ENCODE assay signal across 10 mouse cellular contexts in the genomic region with DNA sequence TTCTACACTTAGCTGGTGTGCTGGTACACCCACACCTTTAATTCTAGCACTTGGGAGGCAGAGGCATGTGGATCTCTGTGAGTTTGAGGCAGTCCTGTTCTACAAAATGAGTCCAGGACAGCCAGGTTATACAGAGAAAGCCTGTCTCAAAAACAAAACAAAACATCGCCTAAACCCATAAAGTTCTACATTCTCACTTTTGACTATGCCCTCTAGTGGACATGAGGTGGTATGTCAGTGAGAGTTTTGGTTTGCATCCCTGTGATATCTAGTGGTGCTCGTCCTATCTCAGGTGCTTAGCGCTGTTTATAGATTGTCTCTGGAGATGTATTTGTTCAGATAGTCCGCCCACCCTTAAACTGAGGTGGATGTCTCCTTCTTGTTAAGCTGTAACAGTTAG. TPM values are rescaled to one million over a fixed set of nuclear protein-coding genes. Genes with fewer than 3 reads are reported as not detected.
DNase-seq lines count a peak whose midpoint lies in the region; ATAC-seq and TF ChIP-seq lines count a peak whose summit lies in the region.
"Had no signal": no experiment of that assay in that cellular context is flagged by ENCODE, and none has a peak within 500 bp of the region (broad histone marks: within the 10 kb centered on the region; RNA-seq: fewer than 3 reads in every experiment).

No protein-coding gene starts in this region.

- no peak; the same call in 1 of the 2 replicates for ATAC-seq in cerebellum, adult (ENCODE audit: insufficient number of reproducible peaks, low FRiP score, low TSS enrichment)
- ATAC-seq in limb, embryonic 11.5 days (ENCODE audit: insufficient number of reproducible peaks, low FRiP score, low TSS enrichment, low read depth) = no peak

- peak; percentile 51 to 52 for DNase-seq in cerebellum, adult 18-20 months
- DNase-seq in limb, embryonic 11.5 days (ENCODE audit: low spot score) = peak; percentile 23
- DNase-seq in limb, embryonic 10.5 days (ENCODE audit: low spot score) = no peak
- DNase-seq in ES-E14 (ENCODE audit: low read depth, low spot score) = peak; percentile 30
- peak; percentile 59 for DNase-seq in embryo, embryonic 11 days
- peak; percentile 56 for DNase-seq in retina, postnatal 1 day
- DNase-seq in heart, postnatal 25 days (ENCODE audit: low spot score) = no peak

- in situ Hi-C loops in ES-E14 (cut with MboI; ENCODE audit: low sequenced_read_pairs in 2 of 2, unreplicated experiment in 2 of 2) = no loop called here

- no peaks in the 10 kb centered on the region for H3K36me3 ChIP-seq in limb, embryonic 11.5 days (ENCODE audit: control insufficient read depth, insufficient read depth, low read length)
- 0 out of 2 replicates have a peak, but pooled peaks cover 4% of the 10 kb centered on the region for H3K36me3 ChIP-seq in limb, embryonic 10.5 days
- H3K36me3 ChIP-seq in ES-E14 (ENCODE audit: control insufficient read depth, insufficient read depth, low read length, poor library complexity, severe bottlenecking) = peaks cover 8% of the 10 kb centered on the region; the same call in 1 of the 2 replicates
- H3K36me3 ChIP-seq: heart, embryonic 13.5 days had no signal

- no peaks in the 10 kb centered on the region for H3K9me3 ChIP-seq in limb, embryonic 11.5 days (ENCODE audit: control insufficient read depth, low read length)
- no peaks in the 10 kb centered on the region for H3K9me3 ChIP-seq in limb, embryonic 10.5 days (replicated peaks)
- no peaks in the 10 kb centered on the region for H3K9me3 ChIP-seq in ES-E14 (ENCODE audit: control insufficient read depth, insufficient read depth, low read depth, low read length)
- H3K9me3 ChIP-seq: heart, embryonic 13.5 days had no signal

- intact Hi-C loops in heart, postnatal 25 days (cut with DNase I) = loop anchor here (2.0 kb wide), 1 partner anchor 26 kb away; no protein-coding TSS in a partner anchor

- WGBS in limb, embryonic 11.5 days = 22% methylated on average over 4 of the region's 4 CpGs
- WGBS in limb, embryonic 10.5 days = 39% methylated on average over 4 of the region's 4 CpGs

- H3K27ac ChIP-seq in limb, embryonic 11.5 days (replicated peaks; ENCODE audit: low read depth, low read length) = no peak overlapping the region
- no peak overlapping the region for H3K27ac ChIP-seq in limb, embryonic 10.5 days
- H3K27ac ChIP-seq in ES-E14 (ENCODE audit: insufficient read depth, low read depth, low read length, poor library complexity, severe bottlenecking) = no peak overlapping the region
- H3K27ac ChIP-seq: heart, embryonic 13.5 days; macrophage had no signal

- H3K27me3 ChIP-seq in limb, embryonic 11.5 days (ENCODE audit: control insufficient read depth, insufficient read depth, low read length) = no peaks in the 10 kb centered on the region
- H3K27me3 ChIP-seq in limb, embryonic 10.5 days (ENCODE audit: low read depth, poor library complexity, severe bottlenecking) = peaks cover 14% of the 10 kb centered on the region

- H3K9ac ChIP-seq in limb, embryonic 11.5 days (ENCODE audit: low read length) = no peak overlapping the region
- H3K9ac ChIP-seq in ES-E14 (ENCODE audit: insufficient read depth, low read depth, low read length, poor library complexity, severe bottlenecking) = no peak overlapping the region
- H3K9ac ChIP-seq: heart, embryonic 13.5 days had no signal

- no peak overlapping the region for H3K4me3 ChIP-seq in limb, embryonic 11.5 days (ENCODE audit: low read depth, low read length)
- H3K4me3 ChIP-seq in limb, embryonic 10.5 days = no peak overlapping the region
- H3K4me3 ChIP-seq in ES-E14 (ENCODE audit: insufficient read depth in 1 of 2, low read depth in 1 of 2, low read length in 2 of 2, poor library complexity in 1 of 2, severe bottlenecking in 1 of 2) = no peak overlapping the region
- H3K4me3 ChIP-seq: heart, embryonic 13.5 days had no signal

- H3K4me2 ChIP-seq in limb, embryonic 11.5 days (ENCODE audit: low read depth, severe bottlenecking) = no peak overlapping the region
- H3K4me2 ChIP-seq: heart, embryonic 13.5 days had no signal

- H3K4me1 ChIP-seq in limb, embryonic 11.5 days (ENCODE audit: control insufficient read depth, insufficient read depth, low read length) = peaks cover 2% of the 10 kb centered on the region
- H3K4me1 ChIP-seq in limb, embryonic 10.5 days = peaks cover 6% of the 10 kb centered on the region
- peaks cover 0 to 3% of the 10 kb centered on the region in 2 experiments; a peak in 1 of 4 replicates for H3K4me1 ChIP-seq in ES-E14 (ENCODE audit: control insufficient read depth in 2 of 2, insufficient read depth in 2 of 2, low read length in 2 of 2, poor library complexity in 1 of 2)
- H3K4me1 ChIP-seq: heart, embryonic 13.5 days had no signal

TF ChIP-seq in ES-E14, 5 proteins besides CTCF, POLR2A, EP300 and RAD21:
- no peak for TF ChIP-seq ZNF384 (IDR thresholded peaks at IDR 0.05; ENCODE audit: low read depth, low read length)
- TF ChIP-seq CHD2 (IDR thresholded peaks at IDR 0.05; ENCODE audit: low read depth, low read length) = no peak
- TF ChIP-seq HCFC1 (IDR thresholded peaks at IDR 0.05; ENCODE audit: borderline replicate concordance, insufficient read depth, low read length) = no peak
- no peak for TF ChIP-seq MAFK (IDR thresholded peaks at IDR 0.05; ENCODE audit: insufficient read depth, low read depth, low read length)
- no peak for TF ChIP-seq ZC3H11A (IDR thresholded peaks at IDR 0.05; ENCODE audit: borderline replicate concordance, low read depth, low read length)

RNA-seq across cellular contexts. Expression of gene Mpzl3, which starts 6.5 kb away (rescaled TPM):
- 2.3 and 2.6 TPM in 2 replicates for polyA plus RNA-seq in limb, embryonic 11.5 days (2014; fragmentation: Nextera tagmentation; extraction: Ambion mirVana)
- polyA plus RNA-seq in limb, embryonic 10.5 days (2016; fragmentation: Nextera tagmentation; extraction: Ambion mirVana) = 4.2 and 4.6 TPM in 2 replicates
- total RNA-seq in ES-E14 (2012; rRNA removed) = 5.0 and 5.2 TPM in 2 replicates
- 1 to 10 TPM; 1.5 to 2.6 TPM for total RNA-seq in heart, postnatal 25 days (2021)

RNA-seq across cellular contexts. Expression of gene Mpzl2, which starts 8.9 kb away (rescaled TPM):
- 11.6 and 14.1 TPM in 2 replicates for polyA plus RNA-seq in limb, embryonic 11.5 days (2014; fragmentation: Nextera tagmentation; extraction: Ambion mirVana)
- 12.7 and 13.6 TPM in 2 replicates for polyA plus RNA-seq in limb, embryonic 10.5 days (2016; fragmentation: Nextera tagmentation; extraction: Ambion mirVana)
- 13.3 and 18.9 TPM in 2 replicates for total RNA-seq in ES-E14 (2012; rRNA removed)
- 1 to 10 TPM in 1 of 2 experiments, under 1 TPM in 1; 0.81 to 1.0 TPM for total RNA-seq in heart, postnatal 25 days (2021)
- polyA plus RNA-seq: macrophage had no signal

RNA-seq across cellular contexts. Expression of gene Jaml, which starts 30.5 kb away (rescaled TPM):
- 2.1 and 2.6 TPM in 2 replicates for polyA plus RNA-seq in limb, embryonic 11.5 days (2014; fragmentation: Nextera tagmentation; extraction: Ambion mirVana)
- 6.3 and 12.2 TPM in 2 replicates for polyA plus RNA-seq in limb, embryonic 10.5 days (2016; fragmentation: Nextera tagmentation; extraction: Ambion mirVana)
- total RNA-seq in ES-E14 (2012; rRNA removed) = 0.16 and 0.40 TPM in 2 replicates
- total RNA-seq in heart, postnatal 25 days (2021) = under 1 TPM; 0.26 to 0.84 TPM

RNA-seq across cellular contexts. Expression of gene Cd3e, which starts 39.1 kb away (rescaled TPM):
- polyA plus RNA-seq in limb, embryonic 11.5 days (2014; fragmentation: Nextera tagmentation; extraction: Ambion mirVana) = not detected in 2 replicates
- polyA plus RNA-seq in limb, embryonic 10.5 days (2016; fragmentation: Nextera tagmentation; extraction: Ambion mirVana) = not detected in 2 replicates
- total RNA-seq in ES-E14 (2012; rRNA removed) = 3.2 and 4.0 TPM in 2 replicates
- under 1 TPM; 0.36 to 0.57 TPM for total RNA-seq in heart, postnatal 25 days (2021)
- polyA plus RNA-seq: macrophage had no signal

Comparison
In these comparisons a context has a peak if more than half of its experiments do, and no peak if none do; other contexts are left out.
1. DNase-seq: peak in cerebellum, adult 18-20 months (2 of 2), limb, embryonic 11.5 days (single experiment), ES-E14 (single experiment), embryo, embryonic 11 days (single experiment) and retina, postnatal 1 day (single experiment); none in limb, embryonic 10.5 days (single experiment) and heart, postnatal 25 days (single experiment).